Mouse (Mus musculus) MN1 (cell line): Measurements from ENCODE around the gene Cdip1.

Experiments used
- DNase-seq: peaks from one replicate; pipeline ENCODE4 v3.0.0-alpha.2; 2016; ENCODE audit warnings: low spot score

Cdip1 gene

GRCm38 (mm10) chr16:4718753-4719518, 71.2 kb downstream of the Cdip1 start, which contains the start of gene Nmral1:
TSS of gene Nmral1 (minus strand) at chr16:4719356.
- peak; percentile 81 for DNase-seq

GRCm38 (mm10) chr16:4717866-4718265, 72.2 kb downstream of the Cdip1 start:
- no peak for DNase-seq

- no peak for DNase-seq
Observed at GRCm38 (mm10) chr16:4713861-4714710, 76.0 kb downstream of the Cdip1 start.

- DNase-seq = no peak
Observed at GRCm38 (mm10) chr16:4711173-4711572, 78.9 kb downstream of the Cdip1 start.

- DNase-seq = no peak
Observed at GRCm38 (mm10) chr16:4705541-4705940, 84.6 kb downstream of the Cdip1 start.

- no peak for DNase-seq
Observed at GRCm38 (mm10) chr16:4702646-4703045, 87.4 kb downstream of the Cdip1 start.

- no peak for DNase-seq
Observed at GRCm38 (mm10) chr16:4701211-4701610, 88.9 kb downstream of the Cdip1 start.
